Mouse (Mus musculus) thymus, adult 2 months (tissue): ENCODE data around the gene Sprr2b.

Source experiments
- CTCF ChIP-seq: fragments of 200-500 bp; IDR thresholded peaks from 2 replicates; pipeline ENCODE4 v1.5.1; 2012; ENCODE audit warnings: mild to moderate bottlenecking, control low read depth, low read length, moderate library complexity, borderline replicate concordance; ENCODE audit not compliant: control insufficient read depth, poor library complexity, insufficient read depth; ENCODE audit errors: extremely low read depth
- POLR2A ChIP-seq: fragments of 200-500 bp; IDR thresholded peaks from 2 replicates; pipeline ENCODE4 v1.6.1; 2012; ENCODE audit warnings: mild to moderate bottlenecking, low read length, control low read depth, moderate library complexity; ENCODE audit not compliant: control insufficient read depth, poor library complexity, insufficient read depth; ENCODE audit errors: extremely low read depth

GRCm38 (mm10) chr3:92336278-92336677 lies 19.9 kb downstream of the Sprr2b start:
- TF ChIP-seq POLR2A (no peak), CTCF (no peak)
